Mouse (Mus musculus): ENCODE results near the gene Abcd4.
A peak's percentile ranks its signal among the peaks of the same experiment; 100 is the strongest.

Abcd4 gene

DNA sequence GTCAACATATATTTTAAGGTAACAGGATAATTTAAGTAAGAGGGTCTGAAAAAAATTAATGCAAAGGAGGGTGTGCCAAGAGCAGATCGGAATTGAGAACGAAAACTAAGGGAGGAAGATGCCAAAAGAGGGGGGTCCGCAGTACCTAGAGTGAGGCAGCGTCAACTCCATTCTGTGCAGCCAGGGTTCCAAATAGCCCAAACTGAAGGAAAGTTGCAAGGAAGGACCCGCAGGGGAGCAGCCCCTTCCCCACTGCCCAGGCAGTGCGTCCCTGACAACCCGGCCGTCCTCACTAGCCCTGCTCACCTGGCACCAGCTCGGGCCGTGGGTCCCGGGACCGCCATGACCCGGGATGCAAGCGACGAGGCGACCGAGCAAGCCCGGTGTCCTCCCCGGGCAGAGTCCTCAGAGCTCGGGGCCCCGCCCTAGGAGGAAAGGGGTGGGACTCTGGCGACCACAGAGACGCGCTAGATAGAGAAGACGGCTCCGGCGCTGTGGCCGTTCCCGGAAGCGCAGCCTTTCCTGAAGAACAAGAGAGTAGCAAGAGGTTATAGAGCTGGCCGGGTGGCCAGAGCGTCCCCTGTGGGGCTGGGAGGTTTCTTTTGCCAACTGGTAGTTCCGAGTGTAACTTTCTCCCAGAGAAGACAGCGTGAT lies at the start of gene Abcd4:
Gene Abcd4 (minus strand): TSS at position 437 of the 654 bp plus-strand sequence.
- DNase-seq = peak; percentile 95

DNA sequence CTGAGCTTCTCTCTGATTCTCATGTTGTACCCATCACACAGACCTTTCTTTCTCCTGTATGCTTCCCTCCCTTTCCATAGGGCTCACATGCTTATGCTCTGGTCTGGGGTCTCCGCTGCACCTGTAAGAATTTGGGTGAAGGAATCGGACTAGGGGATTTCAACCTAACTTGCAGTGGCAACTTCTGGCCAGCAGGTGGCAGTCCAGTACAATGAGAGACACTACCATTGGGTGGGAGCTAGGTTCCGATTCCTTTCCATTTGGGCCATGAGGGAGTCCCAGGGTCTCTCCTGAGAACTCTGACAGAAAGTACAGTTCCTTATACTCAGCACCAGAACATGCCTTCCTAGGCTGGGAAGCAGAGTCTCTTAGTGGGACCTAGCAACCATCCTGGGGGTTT lies 36.7 kb upstream of the Abcd4 start:
- DNase-seq = peak; percentile 60

DNA sequence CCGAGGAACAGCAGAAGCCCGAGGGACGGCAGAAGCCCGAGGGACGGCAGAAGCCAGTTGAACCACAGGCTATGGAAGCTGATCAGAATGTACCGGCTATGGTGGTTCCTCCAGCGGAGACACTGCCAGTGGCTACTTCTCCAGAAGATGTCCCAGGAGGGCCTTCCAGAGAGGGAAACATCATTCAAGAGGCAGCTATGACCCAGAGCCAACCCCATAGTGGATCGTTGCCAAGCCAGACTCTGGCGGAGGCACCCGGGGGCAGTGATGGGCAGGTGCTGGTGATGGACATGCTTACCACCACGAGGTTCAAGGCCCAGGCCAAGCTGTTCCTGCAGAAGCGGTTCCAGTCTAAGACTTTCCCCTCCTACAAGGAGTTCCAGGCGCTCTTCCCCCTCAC lies 33.0 kb upstream of the Abcd4 start:
- DNase-seq = no peak

DNA sequence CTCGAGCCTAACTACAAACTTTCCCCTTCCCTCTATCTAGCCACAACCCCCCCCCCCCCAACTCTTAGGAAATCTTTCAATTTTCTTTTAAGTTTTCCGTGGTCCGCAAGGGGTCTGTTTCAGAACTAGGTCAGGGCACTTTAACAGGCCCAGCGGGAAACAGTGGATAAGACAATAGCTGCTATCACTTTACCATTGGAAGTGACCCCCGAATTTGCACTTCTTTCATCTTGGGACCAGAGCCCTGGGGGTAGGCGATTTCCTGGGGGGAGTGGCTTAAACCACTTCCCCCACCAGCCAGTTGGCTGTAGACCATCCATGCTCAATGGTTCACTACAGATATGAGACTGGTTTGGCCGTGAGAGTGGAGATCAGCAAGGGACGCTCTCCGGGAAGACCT lies 23.4 kb upstream of the Abcd4 start, which contains the start of gene Vrtn:
Gene Vrtn (plus strand): TSS at position 366 of the 400 bp plus-strand sequence.
- DNase-seq = no peak

DNA sequence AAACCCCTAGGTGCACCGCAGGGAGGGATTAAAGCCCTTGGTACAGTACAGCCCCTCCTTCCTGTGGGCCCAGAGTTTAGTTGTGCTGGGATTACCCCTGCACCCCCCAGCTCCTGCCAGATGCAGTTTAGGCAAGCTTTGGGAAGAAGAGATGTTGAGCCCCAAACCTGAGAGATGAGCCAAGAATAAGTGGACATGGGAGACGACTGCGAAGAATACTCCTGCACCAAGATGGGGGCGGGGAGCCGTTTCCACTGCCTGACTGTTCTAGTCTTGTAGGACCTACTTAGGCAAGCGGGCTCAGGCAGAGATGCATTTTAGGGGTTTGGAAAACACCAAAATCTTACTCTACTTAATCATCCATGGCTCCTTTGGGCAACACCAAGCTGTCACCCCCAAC lies 23.0 kb upstream of the Abcd4 start:
- DNase-seq = no peak

DNA sequence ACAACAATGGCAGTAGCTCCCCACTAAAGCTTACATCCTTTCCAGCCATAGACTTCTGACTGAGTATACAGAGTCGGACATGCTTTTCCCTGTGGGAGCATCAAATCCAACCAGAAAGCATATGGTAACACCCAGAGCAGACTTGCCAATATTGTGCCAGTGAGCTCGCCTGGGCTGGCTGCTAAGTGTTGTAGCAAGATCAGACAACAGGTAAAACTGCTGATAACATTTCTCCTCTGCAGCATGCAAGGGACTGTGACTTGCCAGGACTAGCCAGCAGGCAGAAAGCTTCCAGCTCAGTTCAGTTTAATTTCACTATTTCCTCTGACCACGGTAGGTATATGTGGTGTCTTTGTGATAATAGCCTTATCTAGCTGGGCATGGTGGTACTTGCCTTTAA lies 14.7 kb upstream of the Abcd4 start:
- no peak for DNase-seq

DNA sequence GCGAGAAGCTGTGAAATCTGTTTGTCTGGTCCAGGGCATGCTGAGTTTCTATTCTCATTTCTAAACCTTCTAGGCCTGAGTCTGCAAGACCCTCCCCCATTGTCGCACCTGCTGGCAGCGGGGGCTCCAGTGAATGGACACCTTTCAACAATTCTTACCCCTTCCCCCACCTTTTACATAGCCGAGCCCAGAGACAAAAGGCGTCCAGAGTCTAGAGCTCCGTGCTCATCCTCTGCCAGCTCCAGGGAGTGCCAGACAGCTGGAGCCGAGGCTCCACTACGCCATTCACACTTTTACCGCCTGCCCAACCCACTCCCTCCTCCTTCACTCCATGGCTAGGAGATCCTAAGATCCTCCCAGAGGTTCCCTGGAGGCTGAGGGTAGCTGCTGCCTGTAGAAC lies 7.9 kb upstream of the Abcd4 start:
- DNase-seq = no peak

DNA sequence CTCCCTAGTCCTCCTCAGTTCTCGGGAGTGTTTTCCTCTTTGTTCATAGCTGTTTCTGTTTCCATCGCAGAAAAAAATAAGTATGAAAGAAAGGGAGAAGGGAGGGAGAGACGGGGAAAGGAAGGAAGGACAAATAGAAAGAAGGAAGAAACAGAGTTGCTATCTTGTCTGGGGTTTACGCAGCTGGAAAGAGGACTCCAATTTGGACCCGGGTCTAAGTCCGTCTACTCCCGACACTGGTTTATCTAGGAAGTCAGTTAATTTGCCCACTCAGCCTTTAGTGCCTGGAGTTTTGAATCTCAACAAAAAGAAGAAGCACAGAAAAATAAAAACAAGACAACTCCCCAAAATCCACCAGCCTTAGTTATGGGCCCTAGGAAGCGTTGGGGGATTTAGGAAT lies 7.4 kb upstream of the Abcd4 start:
- DNase-seq = no peak

DNA sequence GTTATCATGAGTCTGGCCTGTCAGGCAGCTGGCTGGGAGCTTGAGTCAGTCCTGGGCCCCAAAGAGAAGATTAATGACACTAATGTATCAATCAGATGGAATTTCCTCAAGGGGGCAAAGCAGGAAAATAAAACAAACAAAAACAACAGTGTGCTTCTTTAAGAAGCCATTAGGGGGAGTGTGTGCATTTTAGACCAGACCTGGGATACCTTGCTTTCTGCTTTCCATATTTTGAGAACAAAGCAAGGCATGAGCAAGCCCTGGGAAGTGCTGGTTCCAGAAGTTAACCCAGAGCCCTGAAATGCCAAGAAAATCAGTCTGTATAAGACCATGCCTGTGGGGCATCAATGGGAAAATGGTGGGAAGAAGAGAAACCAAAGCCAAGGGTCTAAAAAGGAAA lies 3.8 kb upstream of the Abcd4 start:
- DNase-seq = no peak

DNA sequence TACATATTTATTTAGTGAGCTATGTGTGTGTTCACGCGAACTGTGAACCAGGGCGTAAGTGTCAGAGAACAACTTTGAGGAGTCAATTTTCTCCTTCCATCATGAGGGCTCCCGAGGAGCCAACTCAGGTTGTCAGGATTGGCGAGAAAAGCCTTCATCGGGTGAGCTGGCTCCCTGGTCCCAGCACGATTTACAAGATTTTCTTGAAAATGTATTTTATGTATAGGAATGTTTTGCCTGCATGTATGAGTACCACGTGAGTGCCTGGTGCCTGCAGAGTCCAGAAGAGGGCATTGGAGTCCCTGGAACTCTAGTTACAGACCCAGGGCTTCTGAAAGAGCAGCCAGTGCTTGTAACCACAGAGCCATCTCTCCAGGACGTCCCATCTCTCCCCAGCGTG lies 450 bp upstream of the Abcd4 start:
- DNase-seq = peak; percentile 44

DNA sequence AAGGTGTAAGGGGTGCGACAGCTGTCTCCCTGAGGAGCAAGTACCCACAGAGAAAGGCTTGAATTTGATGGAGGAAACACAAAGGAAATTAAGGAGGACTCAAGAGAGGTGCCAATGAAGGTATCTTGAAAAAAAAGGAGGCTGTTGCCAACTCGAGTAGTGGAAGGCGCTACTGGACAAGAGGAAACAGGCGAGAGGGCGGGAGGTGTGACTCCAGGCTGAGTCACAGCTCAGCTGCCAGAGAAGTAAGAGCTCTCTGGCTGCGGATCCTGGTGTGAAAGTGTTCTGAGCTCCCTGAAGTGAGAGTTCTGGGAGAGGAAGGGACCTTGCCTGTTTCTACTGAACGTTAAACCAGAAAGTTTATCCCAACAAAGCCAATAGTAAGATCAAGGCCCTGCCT lies 2.7 kb downstream of the Abcd4 start:
- no peak for DNase-seq

DNA sequence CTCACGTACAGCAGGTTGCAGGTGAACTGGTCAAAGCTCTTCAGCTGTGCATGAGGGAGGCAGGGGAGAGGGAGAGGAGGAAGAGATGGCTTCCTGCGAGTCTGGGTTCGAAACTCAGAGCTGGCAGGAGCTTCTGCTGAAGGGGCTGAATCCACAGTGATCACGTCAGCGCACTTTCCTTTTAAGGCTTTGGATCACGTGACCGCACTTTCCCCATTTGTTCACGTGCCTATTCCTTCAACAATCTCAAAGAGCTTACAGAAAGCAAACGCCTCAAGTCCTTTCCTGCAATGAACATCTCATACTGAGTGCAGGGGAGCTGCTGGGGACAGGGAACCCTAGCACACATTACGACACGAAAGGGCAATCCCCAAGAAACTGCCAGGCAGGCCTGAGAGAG lies 3.2 kb downstream of the Abcd4 start:
- no peak for DNase-seq

DNA sequence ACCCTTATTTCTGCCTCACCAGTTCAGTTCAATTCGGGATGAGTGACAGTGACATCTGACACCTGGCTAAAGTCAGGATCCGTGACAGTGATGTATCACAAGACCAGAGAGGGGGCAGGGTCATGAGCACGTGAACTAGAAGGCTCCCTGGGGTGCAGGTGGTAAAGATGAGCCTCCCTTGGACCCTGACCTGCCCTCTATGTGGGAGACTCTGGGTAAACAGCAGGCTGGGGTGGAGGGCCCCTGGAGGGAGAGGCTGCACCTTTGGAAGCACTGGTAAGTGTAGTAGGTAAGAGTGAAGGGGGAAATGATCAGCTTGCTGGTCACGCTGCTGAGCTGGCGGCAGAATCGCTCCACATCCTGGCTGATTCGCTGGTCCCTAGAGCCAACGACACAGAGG lies 4.7 kb downstream of the Abcd4 start:
- no peak for DNase-seq

DNA sequence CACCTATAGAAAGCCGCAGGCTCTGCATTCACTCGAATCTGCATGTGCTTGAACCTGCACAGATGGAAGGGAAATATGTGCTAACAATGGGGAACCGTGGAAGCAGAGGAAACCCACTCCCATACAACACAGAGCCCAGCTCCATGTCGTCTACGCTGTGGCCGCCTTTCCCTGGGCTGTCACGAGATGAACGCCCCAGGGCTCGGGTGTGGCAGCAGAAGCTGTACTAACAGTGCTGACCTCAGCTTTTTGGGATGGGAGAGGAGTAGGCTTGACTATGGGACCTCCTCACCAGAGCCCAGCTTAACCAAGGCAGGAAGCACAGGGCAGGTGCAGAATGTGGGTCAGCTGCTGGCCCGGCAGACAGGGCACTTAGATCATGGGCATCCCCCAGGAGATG lies 5.5 kb downstream of the Abcd4 start:
- no peak for DNase-seq

DNA sequence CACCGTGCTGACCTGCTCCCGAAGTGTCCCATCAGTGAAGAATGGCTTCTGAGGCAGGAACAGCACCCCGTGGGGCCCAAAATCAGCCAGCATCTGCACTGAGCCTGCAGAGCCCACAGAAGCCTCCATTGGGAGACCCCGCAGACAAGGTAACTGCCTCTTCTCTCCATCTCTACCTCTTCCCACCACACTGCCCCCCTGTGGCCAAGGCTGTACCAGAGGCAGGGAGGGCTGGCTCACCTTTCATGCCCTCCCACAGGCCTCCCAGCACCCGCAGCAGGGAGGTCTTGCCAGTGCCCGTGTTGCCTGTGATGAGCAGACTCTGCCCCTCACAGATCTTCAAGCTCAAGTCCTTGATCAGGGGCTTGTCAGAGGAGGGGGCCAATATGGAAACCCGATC lies 11.4 kb downstream of the Abcd4 start:
- no peak for DNase-seq

DNA sequence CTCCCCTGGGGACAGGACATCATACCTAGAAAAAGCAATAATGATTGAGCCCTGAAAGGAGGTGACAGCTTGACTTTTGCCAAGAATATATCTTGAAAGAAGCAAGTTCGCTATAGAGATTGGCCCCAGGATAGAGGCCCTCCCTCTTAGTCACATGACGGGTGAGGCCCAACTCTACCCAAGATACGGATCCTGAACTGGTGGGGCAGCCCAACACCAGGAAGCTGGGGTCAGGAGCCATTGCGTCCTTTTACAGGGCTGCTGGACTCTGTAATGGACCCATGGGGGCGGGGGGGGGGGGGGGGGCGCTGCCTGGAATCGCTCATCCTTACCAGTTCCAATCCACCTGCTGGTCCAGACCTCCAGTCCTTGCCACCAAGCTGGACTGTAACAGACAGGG lies 13.2 kb downstream of the Abcd4 start:
- no peak for DNase-seq

DNA sequence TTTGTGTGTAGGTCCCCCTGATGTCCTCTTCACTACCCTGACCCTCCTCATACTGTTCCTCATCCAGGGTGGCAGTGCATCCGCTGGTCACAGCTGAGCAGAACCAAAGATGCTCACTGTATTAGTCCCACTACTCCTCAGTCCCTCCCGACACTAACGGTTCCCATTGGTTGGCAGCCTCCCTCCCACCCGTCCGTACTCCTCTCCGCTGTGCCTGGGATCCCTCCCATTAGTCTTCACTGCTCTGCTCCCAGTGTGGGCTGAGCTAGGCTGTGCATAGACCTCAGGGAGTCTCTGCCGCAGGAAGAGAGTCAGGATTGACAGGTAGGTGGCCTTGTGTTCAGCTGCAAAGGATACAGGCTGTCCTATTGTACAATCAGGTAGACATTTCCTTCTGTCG lies 18.9 kb downstream of the Abcd4 start:
- no peak for DNase-seq

DNA sequence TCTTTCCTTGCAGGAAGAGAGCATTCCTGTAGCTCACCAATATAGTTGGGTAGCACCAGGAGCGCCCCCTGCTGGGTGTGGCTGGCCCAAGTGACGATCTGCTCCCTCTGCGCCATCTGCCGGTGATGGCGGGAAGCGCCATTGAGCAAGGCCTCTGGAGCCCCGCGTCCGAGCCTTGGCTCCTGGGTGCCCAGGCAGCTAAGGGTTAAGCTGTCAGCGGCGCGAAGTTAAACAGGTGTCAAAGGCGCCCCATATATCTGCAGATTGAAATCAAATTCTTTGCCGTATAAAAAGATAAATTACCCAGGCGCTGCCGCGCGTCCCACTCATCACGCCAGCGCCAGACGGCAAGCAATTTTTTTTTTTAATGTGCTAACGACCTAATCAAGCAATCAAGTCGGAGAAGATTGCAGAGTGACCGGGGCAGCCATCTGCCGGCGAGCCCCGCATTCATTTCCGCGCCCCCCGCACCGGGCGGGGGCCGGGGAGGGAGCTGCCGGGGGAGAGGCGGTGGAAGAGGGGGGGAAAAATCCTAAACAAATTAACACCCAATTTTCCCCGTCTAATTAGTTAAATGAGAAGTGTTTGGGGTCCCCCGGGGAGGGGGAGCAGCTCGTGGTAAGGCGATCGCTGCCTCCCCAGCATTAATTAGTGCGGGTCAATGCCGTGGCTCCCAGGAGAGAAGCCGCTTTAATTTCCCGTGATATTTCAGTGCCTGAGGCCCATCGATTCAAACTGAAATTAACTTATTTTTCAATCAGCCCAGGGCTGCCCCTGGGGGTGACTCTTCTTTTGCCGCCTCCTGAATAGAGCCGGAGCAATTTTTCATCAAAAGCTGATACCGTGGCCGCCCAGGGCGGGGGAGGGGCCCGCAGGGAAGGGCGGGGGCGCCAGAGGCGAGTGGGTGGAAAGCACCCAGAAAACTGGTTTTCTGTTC lies 27.1 kb downstream of the Abcd4 start:
- peak; percentile 93 for DNase-seq

DNA sequence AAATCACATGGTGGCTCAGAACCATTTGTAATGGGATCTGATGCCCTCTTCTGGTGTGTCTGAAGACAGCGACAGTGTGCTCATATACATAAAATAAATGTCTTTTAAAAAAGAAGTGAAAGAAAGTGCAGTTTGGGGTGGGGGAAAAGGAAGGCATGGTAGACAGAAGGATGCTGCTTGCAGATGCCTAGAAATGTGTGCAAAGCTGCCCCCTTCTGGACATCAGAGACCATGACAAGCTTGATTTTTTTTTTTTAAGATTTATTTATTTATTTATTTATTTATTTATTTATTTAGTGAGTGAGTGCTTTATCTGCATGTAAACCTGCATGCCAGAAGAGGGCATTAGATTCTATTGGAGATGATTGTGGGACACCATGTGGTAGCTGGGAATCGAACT lies 35.9 kb downstream of the Abcd4 start:
- DNase-seq = no peak

DNA sequence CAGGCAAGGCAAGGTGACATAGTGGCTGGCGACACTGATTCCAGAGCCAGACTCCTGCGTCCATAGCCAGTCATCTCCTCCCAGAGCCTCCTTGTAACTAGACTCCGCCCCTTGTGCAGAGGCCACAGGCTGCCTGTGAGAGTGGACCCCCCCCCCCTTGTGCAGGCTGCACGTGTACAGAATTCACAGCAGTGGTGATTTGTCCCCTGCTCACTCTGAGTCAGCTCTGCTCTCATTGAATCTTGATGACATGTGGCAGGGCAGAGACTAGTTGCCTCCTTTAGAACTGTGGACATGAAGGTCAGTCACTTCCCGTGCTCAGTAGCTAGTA lies 38.8 kb downstream of the Abcd4 start:
- DNase-seq = no peak

DNA sequence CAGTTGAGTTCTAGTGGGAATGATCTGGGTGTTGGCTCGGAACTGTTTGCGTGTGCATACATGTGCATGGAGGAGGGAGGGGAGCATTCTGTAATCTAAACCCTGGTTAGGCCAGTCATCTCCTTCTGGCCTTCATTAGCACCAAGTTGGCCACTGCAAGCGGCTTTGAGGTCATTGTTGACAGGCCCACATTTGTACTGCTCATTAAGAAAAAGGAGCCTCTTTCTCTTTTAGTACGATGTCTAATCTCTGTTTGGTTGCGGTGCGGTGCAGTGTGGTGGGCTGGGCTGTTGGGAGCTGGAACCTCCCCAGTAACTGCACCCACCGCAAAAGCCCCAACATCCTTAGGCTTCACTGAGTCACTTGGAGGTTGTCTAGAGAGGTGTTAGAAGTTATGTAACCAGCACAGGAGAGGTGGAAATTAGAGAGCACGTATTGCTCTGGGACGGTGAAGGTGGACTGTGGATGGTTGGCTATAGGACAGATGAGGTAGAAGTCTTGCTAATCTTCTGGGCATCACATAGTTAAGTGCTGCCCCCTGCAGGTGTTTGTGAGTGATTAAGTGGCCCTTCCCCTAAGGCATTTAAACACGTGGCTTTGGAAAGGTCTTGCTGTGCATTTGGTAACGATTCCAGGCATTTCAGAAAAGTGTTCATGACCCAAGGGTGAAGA lies 39.3 kb downstream of the Abcd4 start:
- DNase-seq = no peak

DNA sequence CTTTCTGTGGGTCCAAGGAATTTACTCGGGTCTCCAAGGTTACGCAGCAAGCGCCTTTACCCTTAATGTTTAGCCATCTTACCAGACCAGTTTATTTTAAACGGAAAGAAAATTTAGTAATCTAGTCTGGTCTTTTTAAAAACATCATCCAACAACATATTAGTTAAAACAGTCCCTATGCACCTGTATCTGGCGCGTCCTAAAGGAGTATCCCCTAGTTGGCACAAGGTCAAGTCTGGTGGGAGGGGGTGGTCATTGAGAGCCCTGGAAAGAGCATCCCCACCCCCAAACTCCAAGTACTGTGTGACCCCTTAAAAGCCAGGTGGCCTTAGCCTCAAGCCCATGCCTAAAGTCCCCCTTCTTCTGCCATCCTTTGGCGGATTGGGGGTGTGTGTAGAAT lies 44.1 kb downstream of the Abcd4 start:
- no peak for DNase-seq

DNA sequence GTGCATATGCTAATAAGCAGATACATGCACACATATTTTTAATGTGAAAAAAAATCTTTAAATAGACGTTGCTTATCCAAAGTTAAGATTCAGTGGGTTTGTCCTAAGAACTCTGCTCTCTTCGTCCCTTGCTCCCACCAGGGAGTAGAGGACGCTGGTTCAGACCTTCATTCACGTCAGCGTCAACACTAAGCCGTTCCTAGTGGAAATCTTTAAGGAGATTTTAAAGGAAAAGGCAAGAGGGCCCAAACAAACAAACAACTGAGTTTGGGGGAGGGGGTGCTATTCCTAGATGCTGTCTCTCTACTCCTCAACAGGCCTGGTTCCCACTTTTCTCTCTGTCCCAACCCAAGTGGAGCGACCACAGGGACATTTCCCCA lies 44.9 kb downstream of the Abcd4 start:
- no peak for DNase-seq
